Mouse (Mus musculus) CH12.LX (cell line): ENCODE measurements around the gene Elof1. TPM values are rescaled to one million over a fixed set of nuclear protein-coding genes. Genes with fewer than 3 reads are reported as not detected.

Source experiments
- DNase-seq: peaks from one replicate; pipeline ENCODE4 v3.0.0-alpha.2; 2013; ENCODE audit errors: extremely low read depth
- H3K27ac ChIP-seq: 2 replicates; pipeline ENCODE4 v1.5.1; 2012; ENCODE audit warnings: low read depth, mild to moderate bottlenecking, control low read depth, moderate library complexity; ENCODE audit not compliant: insufficient read depth
- H3K27me3 ChIP-seq: replicated peaks from 2 replicates; pipeline ENCODE3; 2012; ENCODE audit warnings: inconsistent platforms
- H3K36me3 ChIP-seq, 2 experiments: replicated peaks in 1 of 2; 2 replicates each; pipeline versions ENCODE3 to v1.6.1; 2012; ENCODE audit warnings: inconsistent platforms in 1 of 2, low read length in 1 of 2, mild to moderate bottlenecking in 1 of 2, mixed read lengths in 1 of 2, moderate library complexity in 1 of 2; ENCODE audit not compliant: control insufficient read depth in 1 of 2, insufficient read depth in 1 of 2
- H3K4me1 ChIP-seq, 2 experiments: 2 replicates each; pipeline ENCODE4 v1.6.1; 2012; ENCODE audit warnings: inconsistent platforms in 1 of 2, moderate library complexity in 1 of 2; ENCODE audit not compliant: insufficient read depth in 2 of 2, control insufficient read depth in 1 of 2
- H3K4me2 ChIP-seq: 2 replicates; pipeline ENCODE4 v1.6.1; 2012; ENCODE audit warnings: low read depth, mild to moderate bottlenecking, control low read depth; ENCODE audit not compliant: poor library complexity, insufficient read depth, severe bottlenecking
- H3K4me3 ChIP-seq, 3 experiments: fragments of 150-350 bp in 1 of 3; sonication (generic) in 1 of 3; replicated peaks in 1 of 3; 2 replicates each; pipeline versions ENCODE3 to v1.5.1; 2011 to 2012; ENCODE audit warnings: low read depth in 2 of 3, low read length in 2 of 3, mild to moderate bottlenecking in 2 of 3, moderate library complexity in 2 of 3, control low read depth in 1 of 3, improper control_type of control experiment in 1 of 3, inconsistent platforms in 1 of 3, mixed read lengths in 1 of 3; ENCODE audit not compliant: poor library complexity in 1 of 3
- H3K79me2 ChIP-seq: replicated peaks from 2 replicates; pipeline ENCODE4 v1.6.1; 2012; ENCODE audit warnings: mild to moderate bottlenecking, moderate library complexity; ENCODE audit not compliant: control insufficient read depth, poor library complexity, insufficient read depth, severe bottlenecking; ENCODE audit errors: extremely low read depth
- H3K9ac ChIP-seq: 2 replicates; pipeline ENCODE4 v1.6.1; 2012; ENCODE audit warnings: low read depth, mild to moderate bottlenecking, control low read depth, moderate library complexity; ENCODE audit not compliant: insufficient read depth
- H3K9me3 ChIP-seq: replicated peaks from 2 replicates; pipeline ENCODE3; 2012; ENCODE audit warnings: low read length, inconsistent platforms, mixed read lengths
- BHLHE40 ChIP-seq: IDR thresholded peaks from 2 replicates; pipeline ENCODE4 v1.6.1; 2011; ENCODE audit warnings: mild to moderate bottlenecking, low read depth, low read length, improper control_type of control experiment
- CHD1 ChIP-seq: IDR thresholded peaks from 2 replicates; pipeline ENCODE4 v1.6.1; 2012; ENCODE audit warnings: low read depth, low read length, improper control_type of control experiment, inconsistent platforms
- CHD2 ChIP-seq: IDR thresholded peaks from 2 replicates; pipeline ENCODE4 v1.6.1; 2011; ENCODE audit warnings: low read length, improper control_type of control experiment
- ELF1 ChIP-seq: IDR thresholded peaks from 2 replicates; pipeline ENCODE4 v1.6.1; 2014; ENCODE audit warnings: low read depth, mild to moderate bottlenecking, inconsistent platforms, low read length, improper control_type of control experiment
- EP300 ChIP-seq: IDR thresholded peaks from 2 replicates; pipeline ENCODE4 v1.6.1; 2011; ENCODE audit warnings: low read length, improper control_type of control experiment
- GABPA ChIP-seq: IDR thresholded peaks from 2 replicates; pipeline ENCODE4 v1.6.1; 2012; ENCODE audit warnings: low read depth, low read length, improper control_type of control experiment, inconsistent platforms; ENCODE audit not compliant: insufficient replicate concordance
- HCFC1 ChIP-seq: IDR thresholded peaks from 2 replicates; pipeline ENCODE4 v1.6.1; 2012; ENCODE audit warnings: low read depth, mild to moderate bottlenecking, inconsistent platforms, low read length, improper control_type of control experiment
- IRF4 ChIP-seq: IDR thresholded peaks from 2 replicates; pipeline ENCODE4 v1.6.1; 2014; ENCODE audit warnings: low read depth, mild to moderate bottlenecking, inconsistent platforms, low read length, improper control_type of control experiment
- JUN ChIP-seq: IDR thresholded peaks from 2 replicates; pipeline ENCODE4 v1.6.1; 2011; ENCODE audit warnings: low read depth, mild to moderate bottlenecking, low read length, improper control_type of control experiment, moderate library complexity; ENCODE audit not compliant: insufficient read depth
- JUND ChIP-seq: conservative IDR thresholded peaks from 2 replicates; pipeline ENCODE4 v1.6.1; 2011; ENCODE audit warnings: low read depth, low read length, improper control_type of control experiment
- KAT2A ChIP-seq: IDR thresholded peaks from 2 replicates; pipeline ENCODE4 v1.6.1; 2012; ENCODE audit warnings: low read length, improper control_type of control experiment, inconsistent platforms; ENCODE audit not compliant: insufficient replicate concordance
- MAX ChIP-seq: IDR thresholded peaks from 2 replicates; pipeline ENCODE4 v1.6.1; 2011; ENCODE audit warnings: low read length, improper control_type of control experiment
- MAZ ChIP-seq: IDR thresholded peaks from 2 replicates; pipeline ENCODE4 v1.6.1; 2012; ENCODE audit warnings: low read depth, mild to moderate bottlenecking, inconsistent platforms, low read length, improper control_type of control experiment, moderate library complexity
- MEF2A ChIP-seq: IDR thresholded peaks from 2 replicates; pipeline ENCODE4 v1.6.1; 2014; ENCODE audit warnings: low read depth, mild to moderate bottlenecking, inconsistent platforms, low read length, improper control_type of control experiment, borderline replicate concordance
- MXI1 ChIP-seq: IDR thresholded peaks from 2 replicates; pipeline ENCODE4 v1.6.1; 2011; ENCODE audit warnings: mild to moderate bottlenecking, low read depth, low read length, improper control_type of control experiment
- MYC ChIP-seq: IDR thresholded peaks from 2 replicates; pipeline ENCODE4 v1.6.1; 2011; ENCODE audit warnings: low read depth, mild to moderate bottlenecking, improper control_type of control experiment, low read length
- NRF1 ChIP-seq: IDR thresholded peaks from 2 replicates; pipeline ENCODE4 v1.6.1; 2014; ENCODE audit warnings: low read depth, mild to moderate bottlenecking, inconsistent platforms, low read length, improper control_type of control experiment, moderate library complexity
- PAX5 ChIP-seq: IDR thresholded peaks from 2 replicates; pipeline ENCODE4 v1.6.1; 2012; ENCODE audit warnings: low read length, inconsistent platforms, mixed read lengths
- POLR2AphosphoS2 ChIP-seq: IDR thresholded peaks from 2 replicates; pipeline ENCODE4 v1.6.1; 2011; ENCODE audit warnings: low read depth, low read length, improper control_type of control experiment
- RAD21 ChIP-seq: IDR thresholded peaks from 2 replicates; pipeline ENCODE4 v1.6.1; 2011; ENCODE audit warnings: low read depth, mild to moderate bottlenecking, low read length, improper control_type of control experiment, moderate library complexity
- SIN3A ChIP-seq: IDR thresholded peaks from 2 replicates; pipeline ENCODE4 v1.6.1; 2012; ENCODE audit warnings: low read length, improper control_type of control experiment, inconsistent platforms
- SMC3 ChIP-seq: IDR thresholded peaks from 2 replicates; pipeline ENCODE4 v1.6.1; 2011; ENCODE audit warnings: low read depth, low read length, improper control_type of control experiment
- TBP ChIP-seq: conservative IDR thresholded peaks from 2 replicates; pipeline ENCODE4 v1.6.1; 2011; ENCODE audit warnings: low read depth, low read length, improper control_type of control experiment
- TCF12 ChIP-seq: IDR thresholded peaks from 2 replicates; pipeline ENCODE4 v1.6.1; 2014; ENCODE audit warnings: low read depth, mild to moderate bottlenecking, inconsistent platforms, low read length, improper control_type of control experiment
- UBTF ChIP-seq: IDR thresholded peaks from 2 replicates; pipeline ENCODE4 v1.6.1; 2012; ENCODE audit warnings: low read depth, mild to moderate bottlenecking, inconsistent platforms, low read length, improper control_type of control experiment, moderate library complexity
- USF1 ChIP-seq: IDR thresholded peaks from 2 replicates; pipeline ENCODE4 v1.6.1; 2014; ENCODE audit warnings: low read depth, mild to moderate bottlenecking, inconsistent platforms, low read length, improper control_type of control experiment
- ZC3H11A ChIP-seq: IDR thresholded peaks from 2 replicates; pipeline ENCODE4 v1.6.1; 2012; ENCODE audit warnings: low read depth, mild to moderate bottlenecking, inconsistent platforms, low read length, improper control_type of control experiment
- ZNF384 ChIP-seq: IDR thresholded peaks from 2 replicates; pipeline ENCODE4 v1.6.1; 2012; ENCODE audit warnings: low read depth, low read length, improper control_type of control experiment, inconsistent platforms
- dilution Hi-C: fragments of 300-500 bp; cut with MboI; formaldehyde crosslinking; loops from 2 replicates; pipeline ENCODE4 v1.14.3; 2020; ENCODE audit warnings: low sequenced_read_pairs; ENCODE audit not compliant: extremely low pct_unique_long_range_greater_than_20kb, extremely low pct_ligation_motif_present
- in situ Hi-C: fragments of 300-500 bp; cut with MboI; formaldehyde crosslinking; loops from 3 replicates; pipeline ENCODE4 v1.14.3; 2019; ENCODE audit warnings: low sequenced_read_pairs, low pct_ligation_motif_present, low pct_unique_long_range_greater_than_20kb, mixed read lengths
- polyA plus RNA-seq: library from polyadenylated mRNA; unstranded; fragments of >175 nt; gene quantifications from 2 replicates; pipeline ENCODE4 v1.2.1, GENCODE M21; 2012; ENCODE audit warnings: low read depth; ENCODE audit not compliant: insufficient read length
- total RNA-seq, 2 experiments: library from RNA; depleted of rRNA; stranded (reverse); fragments of 300-350 nt in 1 of 2; fragments of >200 nt in 1 of 2; gene quantifications; 2 replicates each; pipeline ENCODE4 v1.2.3; 2012 to 2014

Gene Elof1
- total and polyA plus RNA-seq, 3 experiments = 96.9 to 142 (median 111) TPM

DNA sequence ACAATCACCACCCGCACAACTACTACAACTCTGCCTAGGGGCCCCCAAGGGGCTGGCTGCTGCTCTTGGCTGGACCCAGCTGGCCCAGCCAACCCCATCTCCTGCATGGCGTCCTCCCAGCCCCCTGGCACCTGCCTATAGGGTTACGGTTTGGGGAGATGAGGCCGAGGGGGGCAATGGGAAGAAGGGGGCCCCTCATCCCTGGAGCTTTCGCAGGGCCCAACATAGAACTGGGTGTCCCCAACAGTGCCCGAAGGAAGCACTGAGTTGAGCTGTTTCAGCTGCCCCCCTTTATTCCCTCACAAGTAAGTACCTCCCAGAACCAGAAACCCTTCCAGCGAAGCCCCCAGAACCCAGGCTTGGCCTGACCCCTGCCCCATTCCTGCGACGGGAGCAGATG lies 8.8 kb downstream of the Elof1 start:
- dilution Hi-C loops = no loop called here
- no peak overlapping the region for H3K9ac ChIP-seq

GRCm38 (mm10) chr9:22099922-22100321 lies 17.1 kb downstream of the Elof1 start:
- H3K36me3 ChIP-seq = no peaks in the 10 kb centered on the region
- in situ Hi-C loops (no loop called here), dilution Hi-C loops (no loop called here)
- no peak overlapping the region for H3K9ac ChIP-seq
- H3K27me3 ChIP-seq = peaks cover 39% of the 10 kb centered on the region
- H3K79me2 ChIP-seq = no peaks in the 10 kb centered on the region
- H3K4me2 ChIP-seq = no peak overlapping the region
- H3K9me3 ChIP-seq = no peaks in the 10 kb centered on the region
- no peak for DNase-seq
- H3K4me1 ChIP-seq = peaks cover 4 to 7% of the 10 kb centered on the region in 2 experiments; a peak in 2 of 4 replicates
- no peak overlapping the region for H3K4me3 ChIP-seq
- no peak for TF ChIP-seq POLR2AphosphoS2
- no peak for TF ChIP-seq USF1
- TF ChIP-seq GABPA = no peak
- no peak for TF ChIP-seq CHD2
- no peak for TF ChIP-seq BHLHE40
- TF ChIP-seq SIN3A = no peak
- no peak for TF ChIP-seq EP300
- no peak for TF ChIP-seq CHD1
- TF ChIP-seq HCFC1 = no peak
- TF ChIP-seq MAX = no peak
- no peak for TF ChIP-seq MEF2A
- no peak for TF ChIP-seq ELF1
- TF ChIP-seq JUND = no peak
- TF ChIP-seq PAX5 = no peak
- TF ChIP-seq RAD21 = no peak
- TF ChIP-seq IRF4 = no peak
- TF ChIP-seq MXI1 = no peak
- no peak for TF ChIP-seq KAT2A
- TF ChIP-seq SMC3 = no peak
- no peak for TF ChIP-seq JUN
- H3K27ac ChIP-seq = no peak overlapping the region

More for the DNA sequence above, 8.8 kb downstream of the Elof1 start:
- Histone ChIP-seq H3K36me3 (peaks cover 27 to 52% of the 10 kb centered on the region in 2 experiments), H3K27me3 (no peaks in the 10 kb centered on the region), H3K4me1 (no peaks in the 10 kb centered on the region; a peak in 1 of 4 replicates), H3K4me3 (no peak overlapping the region), H3K4me2 (no peak overlapping the region), H3K9me3 (no peaks in the 10 kb centered on the region), H3K27ac (no peak overlapping the region), H3K79me2 (no peaks in the 10 kb centered on the region)
- no peak for TF ChIP-seq CHD2
- no peak for TF ChIP-seq UBTF
- TF ChIP-seq TBP = no peak
- TF ChIP-seq GABPA = no peak
- no peak for TF ChIP-seq HCFC1
- TF ChIP-seq JUN = no peak
- TF ChIP-seq PAX5 = no peak
- TF ChIP-seq ZNF384 = no peak
- TF ChIP-seq ZC3H11A = no peak
- no peak for TF ChIP-seq TCF12
- TF ChIP-seq MAZ = no peak
- no peak for TF ChIP-seq MYC
- no peak for TF ChIP-seq NRF1
- no peak for DNase-seq
- in situ Hi-C loops = no loop called here
